Mouse (Mus musculus): ENCODE data around the gene Pxdc1.

Gene Pxdc1

GRCm38 (mm10) chr13:34651474-34651991 is 1.8 kb downstream of the Pxdc1 start:
- DNase-seq (ENCODE audit: low read depth, low spot score) = no peak

GRCm38 (mm10) chr13:34650953-34651352 is 2.3 kb downstream of the Pxdc1 start:
- DNase-seq (ENCODE audit: low read depth, low spot score) = no peak

GRCm38 (mm10) chr13:34650371-34650770 is 2.9 kb downstream of the Pxdc1 start:
- DNase-seq (ENCODE audit: low read depth, low spot score) = peak; percentile 15

GRCm38 (mm10) chr13:34647751-34648150 is 5.5 kb downstream of the Pxdc1 start:
- no peak for DNase-seq (ENCODE audit: low read depth, low spot score)

- no peak for DNase-seq (ENCODE audit: low read depth, low spot score)
These were observed 6.1 kb downstream of the Pxdc1 start for GRCm38 (mm10) chr13:34647221-34647620.

GRCm38 (mm10) chr13:34646240-34646750 is 7.0 kb downstream of the Pxdc1 start:
- DNase-seq (ENCODE audit: low read depth, low spot score) = no peak

- no peak for DNase-seq (ENCODE audit: low read depth, low spot score)
These were observed 7.8 kb downstream of the Pxdc1 start for GRCm38 (mm10) chr13:34645519-34645918.

- peak; percentile 15 for DNase-seq (ENCODE audit: low read depth, low spot score)
These were observed 8.9 kb downstream of the Pxdc1 start for GRCm38 (mm10) chr13:34644401-34644800.

GRCm38 (mm10) chr13:34643926-34644325 is 9.4 kb downstream of the Pxdc1 start:
- DNase-seq (ENCODE audit: low read depth, low spot score) = no peak

- peak; percentile 76 for DNase-seq (ENCODE audit: low read depth, low spot score)
These were observed 10.1 kb downstream of the Pxdc1 start for GRCm38 (mm10) chr13:34642941-34643875.

GRCm38 (mm10) chr13:34641066-34641465 is 12.2 kb downstream of the Pxdc1 start:
- no peak for DNase-seq (ENCODE audit: low read depth, low spot score)

- peak; percentile 45 for DNase-seq (ENCODE audit: low read depth, low spot score)
These were observed 17.3 kb downstream of the Pxdc1 start for GRCm38 (mm10) chr13:34635978-34636377.

- DNase-seq (ENCODE audit: low read depth, low spot score) = no peak
These were observed 23.0 kb downstream of the Pxdc1 start for GRCm38 (mm10) chr13:34630319-34630718.

- DNase-seq (ENCODE audit: low read depth, low spot score) = no peak
These were observed 23.5 kb downstream of the Pxdc1 start for GRCm38 (mm10) chr13:34629741-34630140.

- no peak for DNase-seq (ENCODE audit: low read depth, low spot score)
These were observed 25.8 kb downstream of the Pxdc1 start for GRCm38 (mm10) chr13:34627446-34627845.

- no peak for DNase-seq (ENCODE audit: low read depth, low spot score)
These were observed 28.9 kb downstream of the Pxdc1 start for GRCm38 (mm10) chr13:34624414-34624813.

GRCm38 (mm10) chr13:34612402-34612801 is 40.9 kb downstream of the Pxdc1 start:
- no peak for DNase-seq (ENCODE audit: low read depth, low spot score)

- no peak for DNase-seq (ENCODE audit: low read depth, low spot score)
These were observed 43.6 kb downstream of the Pxdc1 start for GRCm38 (mm10) chr13:34609711-34610110.

- DNase-seq (ENCODE audit: low read depth, low spot score) = no peak
These were observed 46.2 kb downstream of the Pxdc1 start for GRCm38 (mm10) chr13:34607079-34607478.

GRCm38 (mm10) chr13:34605884-34606283 is 47.4 kb downstream of the Pxdc1 start:
- no peak for DNase-seq (ENCODE audit: low read depth, low spot score)

- DNase-seq (ENCODE audit: low read depth, low spot score) = peak; percentile 17
These were observed 48.1 kb downstream of the Pxdc1 start for GRCm38 (mm10) chr13:34605206-34605605.

- no peak for DNase-seq (ENCODE audit: low read depth, low spot score)
These were observed 48.9 kb downstream of the Pxdc1 start for GRCm38 (mm10) chr13:34604406-34604805.

GRCm38 (mm10) chr13:34602757-34603156 is 50.5 kb downstream of the Pxdc1 start:
- no peak for DNase-seq (ENCODE audit: low read depth, low spot score)
